Mouse (Mus musculus): ENCODE measurements around the gene Atr. TPM values are rescaled to one million over a fixed set of nuclear protein-coding genes. Genes with fewer than 3 reads are reported as not detected.

Gene Atr
- total RNA-seq, 2 experiments from 2014 or later = 13.3 to 14.1 TPM

Other genes starting within 250 kb of the Atr start
- 1 to 10 TPM; 1.9 to 2.0 TPM for gene Pcolce2, start 220.0 kb upstream of the Atr start, total RNA-seq (2021)
- gene Trpc1, start 107.2 kb upstream of the Atr start, total RNA-seq (2021) = 10 to 100 TPM; 46.8 to 52.1 TPM
- 1 to 10 TPM; 4.2 to 5.6 TPM for gene Pls1, start 12.3 kb upstream of the Atr start, total RNA-seq (2021)
- 10 to 100 TPM; 27.8 to 31.7 TPM for gene Xrn1, start 97.2 kb downstream of the Atr start, total RNA-seq (2021)